Mouse (Mus musculus) ovary, adult 18-20 months (tissue): Measurements from ENCODE around the gene Zscan5b.
"Not testable (repeated sequence)": the region's sequence is repeated elsewhere in the genome, so short reads cannot be mapped to it uniquely, and the experiment has no call there.

Experiments
- DNase-seq: peaks from one replicate; pipeline ENCODE4 v3.0.0; 2022; ENCODE audit warnings: low spot score, mixed read lengths

The Zscan5b gene

GRCm38 (mm10) chr7:6221978-6222377 lies at the start of gene Zscan5b:
Gene Zscan5b, plus strand, starts transcription at chr7:6222278.
- DNase-seq = no peak

DNA sequence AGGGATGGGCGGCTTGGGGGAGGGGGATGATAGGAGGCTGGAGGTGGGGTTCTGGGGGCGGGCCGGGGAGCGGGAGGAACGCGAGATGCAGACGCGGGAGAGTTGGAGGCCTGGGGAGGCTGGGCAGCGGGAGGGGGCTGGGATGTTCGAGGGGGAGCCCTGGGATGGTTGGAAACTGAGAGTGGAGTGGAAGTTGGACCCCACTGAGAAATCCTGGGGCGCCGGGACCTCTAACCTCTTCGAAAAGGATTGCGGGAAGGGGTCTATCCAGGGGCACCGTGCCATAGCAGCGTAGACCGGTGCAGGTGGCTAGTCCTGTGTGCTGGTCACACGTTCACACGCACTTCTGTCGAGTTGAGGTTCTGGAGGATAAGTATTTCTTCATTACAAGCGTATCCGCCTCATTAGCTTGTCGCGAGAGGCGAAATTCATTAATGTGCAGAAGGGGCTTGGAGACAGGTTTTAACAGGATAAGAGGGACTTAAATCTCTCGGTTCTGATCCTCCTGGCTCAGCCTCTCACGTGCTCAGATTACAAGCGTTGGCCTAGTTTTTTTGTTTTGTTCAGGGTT lies 49.3 kb upstream of the Zscan5b start:
- peak; percentile 23 for DNase-seq

GRCm38 (mm10) chr7:6173872-6174271 lies 48.2 kb upstream of the Zscan5b start:
- DNase-seq = no peak

- not testable (repeated sequence) for DNase-seq
These were observed 47.6 kb upstream of the Zscan5b start for GRCm38 (mm10) chr7:6174365-6174987.

GRCm38 (mm10) chr7:6179013-6179412 lies 43.1 kb upstream of the Zscan5b start:
- DNase-seq = no peak

- DNase-seq = no peak
These were observed 39.2 kb upstream of the Zscan5b start for GRCm38 (mm10) chr7:6182882-6183281.

DNA sequence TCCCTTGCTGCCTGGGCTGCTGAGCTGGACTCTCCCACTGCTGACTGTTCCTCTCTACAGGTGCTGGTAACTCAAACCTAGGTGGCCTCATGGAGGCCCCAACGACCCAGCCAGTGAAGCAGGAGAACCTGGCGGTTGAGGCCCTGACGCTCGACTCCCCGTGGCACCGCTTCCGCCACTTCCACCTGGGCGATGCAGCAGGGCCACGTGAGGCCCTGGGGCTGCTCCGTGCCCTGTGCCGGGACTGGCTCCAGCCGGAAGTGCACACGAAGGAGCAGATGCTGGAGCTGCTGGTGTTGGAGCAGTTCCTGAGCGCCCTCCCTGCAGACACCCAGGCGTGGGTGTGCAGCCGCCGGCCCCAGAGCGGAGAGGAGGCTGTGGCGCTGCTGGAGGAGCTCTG lies 38.3 kb upstream of the Zscan5b start:
- DNase-seq = no peak

DNA sequence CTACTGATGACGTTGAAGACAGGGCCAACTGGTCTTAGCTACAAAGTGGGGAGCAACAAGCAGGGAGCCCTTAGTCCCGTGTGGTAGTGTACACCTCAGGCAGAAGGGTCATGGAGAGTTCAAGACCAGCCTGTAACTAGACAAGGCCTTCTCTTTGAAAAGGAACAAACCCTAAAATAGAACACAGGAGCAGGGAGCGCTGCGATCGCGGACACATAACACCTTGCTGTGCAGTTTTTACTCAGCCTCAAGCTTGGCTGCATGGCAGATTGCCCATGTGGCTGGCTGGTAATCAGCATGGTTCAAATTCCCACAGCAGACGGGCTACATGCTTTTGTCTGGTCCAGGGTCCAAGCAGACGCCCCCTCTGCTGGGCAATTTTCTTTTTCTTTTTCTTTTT lies 37.6 kb upstream of the Zscan5b start:
- no peak for DNase-seq

DNA sequence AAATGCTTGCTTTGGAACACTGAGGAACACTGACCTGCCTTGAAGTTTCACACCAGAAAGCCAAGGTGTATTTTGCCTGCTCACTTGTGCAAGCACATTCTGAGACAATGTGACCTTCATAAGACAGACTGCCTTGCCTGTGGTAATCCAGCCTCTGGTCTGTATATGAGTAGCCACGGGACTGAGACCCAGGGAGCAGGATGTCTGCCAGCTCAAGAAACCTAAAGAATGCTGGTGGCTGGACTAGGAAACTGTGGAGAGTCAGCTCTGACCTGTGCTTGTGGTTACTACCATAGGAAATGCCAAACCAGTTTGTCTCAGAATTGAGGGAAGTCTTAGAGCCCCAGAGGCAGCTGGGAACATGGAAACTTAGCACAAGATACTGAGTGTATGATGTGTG lies 36.7 kb upstream of the Zscan5b start:
- no peak for DNase-seq

DNA sequence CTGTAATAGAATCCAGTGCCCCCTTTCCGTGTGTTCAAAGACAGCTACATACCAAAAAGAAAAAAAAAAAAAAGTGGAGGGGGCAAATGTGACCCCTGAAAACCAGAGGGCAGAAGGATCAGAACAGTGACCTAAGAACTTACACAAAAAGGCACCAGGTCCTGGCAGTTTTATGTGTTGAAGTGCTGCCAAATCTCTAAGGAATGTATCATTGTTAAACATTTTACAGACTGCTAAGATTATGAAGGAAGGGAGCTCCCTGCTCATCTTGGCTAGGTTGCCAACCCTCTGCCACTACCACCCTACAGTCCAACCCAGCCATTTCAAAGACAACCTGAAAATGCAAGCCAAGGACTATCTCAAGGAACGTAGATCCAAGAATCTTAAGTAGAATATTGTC lies 35.9 kb upstream of the Zscan5b start:
- DNase-seq = no peak

GRCm38 (mm10) chr7:6186756-6187155 lies 35.3 kb upstream of the Zscan5b start:
- DNase-seq = no peak

DNA sequence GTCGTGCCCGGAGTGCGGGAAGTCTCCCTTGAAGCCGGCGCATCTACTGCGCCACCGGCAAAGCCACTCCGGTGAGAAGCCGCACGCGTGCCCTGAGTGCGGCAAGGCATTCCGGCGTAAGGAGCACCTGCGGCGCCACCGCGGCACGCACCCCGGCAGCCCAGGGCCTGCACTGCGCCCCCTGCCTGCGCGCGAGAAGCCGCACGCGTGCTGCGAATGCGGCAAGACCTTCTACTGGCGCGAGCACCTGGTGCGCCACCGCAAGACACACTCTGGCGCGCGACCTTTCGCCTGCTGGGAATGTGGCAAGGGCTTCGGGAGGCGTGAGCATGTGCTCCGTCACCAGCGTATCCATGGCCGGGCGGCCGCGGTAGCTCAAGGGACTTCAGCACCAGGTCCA lies 32.5 kb upstream of the Zscan5b start:
- DNase-seq = no peak

DNA sequence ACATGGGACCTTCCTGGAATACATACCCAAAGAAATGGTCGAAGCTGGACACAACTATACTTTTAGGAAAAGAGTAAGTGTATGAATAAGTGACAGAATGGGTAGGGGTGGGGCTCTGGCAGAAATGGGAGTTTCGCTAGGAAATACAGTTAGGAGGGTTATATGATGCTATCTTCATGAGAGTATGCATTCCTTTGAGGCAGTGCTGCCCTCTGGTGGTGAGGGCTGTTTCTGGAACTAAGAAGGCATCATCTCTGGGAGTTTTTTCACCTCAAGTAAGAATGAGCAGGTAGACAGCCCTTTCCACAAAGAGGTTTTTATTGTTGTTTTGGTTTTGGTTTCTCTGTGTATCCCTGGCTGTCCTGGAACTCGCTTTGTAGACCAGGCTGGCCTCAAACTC lies 30.7 kb upstream of the Zscan5b start:
- no peak for DNase-seq

DNA sequence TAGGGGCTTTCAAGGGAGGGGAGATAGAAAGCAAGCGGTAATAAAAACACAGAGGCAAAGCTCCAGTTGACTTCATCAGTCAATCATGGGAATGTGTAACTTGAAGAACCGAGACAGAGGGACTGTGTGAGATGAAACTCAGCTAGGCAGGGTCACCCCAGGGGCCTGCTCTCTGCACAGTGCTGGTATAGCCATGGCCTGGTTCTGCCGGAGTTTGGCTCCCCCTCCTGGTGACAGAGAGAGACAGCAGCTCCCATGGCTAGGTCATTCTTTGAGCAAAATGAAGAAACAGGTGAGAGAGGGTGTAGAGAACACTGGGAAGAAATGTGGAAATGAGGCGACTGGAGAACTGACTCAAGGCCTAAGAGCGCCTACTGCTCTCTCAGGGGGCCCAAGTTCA lies 27.9 kb upstream of the Zscan5b start:
- peak; percentile 13 for DNase-seq

DNA sequence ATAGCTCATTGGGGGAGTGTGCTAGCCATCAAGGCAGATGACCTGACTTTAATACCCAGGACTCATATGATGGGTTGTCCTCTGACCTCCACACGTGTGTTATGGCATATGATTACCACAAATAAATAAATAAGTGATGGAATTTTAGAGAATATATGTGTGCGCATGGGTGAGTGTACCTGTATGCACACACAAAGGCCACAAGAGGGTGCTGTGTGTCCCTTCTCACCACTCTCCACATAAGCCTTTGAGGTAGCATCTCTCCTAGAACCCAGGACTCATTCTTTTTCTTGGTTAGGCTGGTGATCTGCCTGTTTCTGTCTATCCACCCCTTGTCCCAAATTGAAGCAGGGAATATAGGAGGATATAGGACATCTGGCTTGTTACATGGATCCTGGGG lies 26.3 kb upstream of the Zscan5b start:
- DNase-seq = no peak

- no peak for DNase-seq
These were observed 25.3 kb upstream of the Zscan5b start, which contains the start of gene Galp for GRCm38 (mm10) chr7:6196790-6197189. Gene Galp, plus strand, starts transcription at chr7:6197090.

DNA sequence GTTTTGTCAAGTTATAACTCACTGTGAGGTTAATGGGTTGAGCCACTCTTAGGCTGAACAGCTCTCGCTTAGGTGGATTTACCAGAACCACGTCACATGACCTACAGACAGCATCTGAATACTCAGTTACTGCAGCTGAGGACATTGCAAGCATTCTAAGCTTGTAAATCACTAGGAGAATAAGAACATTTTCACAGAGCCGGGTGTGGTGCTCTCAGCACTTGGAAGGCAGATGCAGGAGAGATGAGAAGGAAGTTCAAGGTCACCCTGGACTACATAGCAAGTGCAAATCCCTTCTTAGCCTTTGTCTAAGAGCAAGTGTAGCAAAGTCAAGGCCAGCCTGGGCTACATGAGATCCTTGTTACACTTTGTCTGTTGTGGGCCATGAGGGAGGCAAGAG lies 17.9 kb upstream of the Zscan5b start:
- DNase-seq = no peak

DNA sequence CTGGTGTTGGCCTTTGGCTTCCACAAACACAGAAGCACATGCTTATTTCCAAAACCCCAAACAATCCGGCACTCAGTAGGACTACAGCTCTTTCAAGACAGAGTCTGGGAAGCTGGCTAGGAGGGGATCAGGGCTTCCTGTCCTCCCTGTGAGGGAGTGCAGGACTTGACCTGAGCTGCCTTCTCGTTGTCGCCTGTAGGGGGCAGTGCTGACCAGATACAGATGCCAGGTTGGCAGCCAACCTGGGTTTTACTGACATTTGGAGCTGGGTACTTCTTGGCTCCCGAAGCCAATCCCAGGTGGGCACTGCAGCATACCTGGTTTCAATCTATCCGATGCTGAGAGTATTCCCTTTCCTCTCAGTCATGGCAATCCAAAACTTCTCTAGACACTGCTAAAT lies 8.9 kb upstream of the Zscan5b start:
- DNase-seq = no peak

- not testable (repeated sequence) for DNase-seq
These were observed 7.4 kb upstream of the Zscan5b start for GRCm38 (mm10) chr7:6214691-6215090.

GRCm38 (mm10) chr7:6220147-6220546 lies 1.9 kb upstream of the Zscan5b start:
- DNase-seq = no peak

DNA sequence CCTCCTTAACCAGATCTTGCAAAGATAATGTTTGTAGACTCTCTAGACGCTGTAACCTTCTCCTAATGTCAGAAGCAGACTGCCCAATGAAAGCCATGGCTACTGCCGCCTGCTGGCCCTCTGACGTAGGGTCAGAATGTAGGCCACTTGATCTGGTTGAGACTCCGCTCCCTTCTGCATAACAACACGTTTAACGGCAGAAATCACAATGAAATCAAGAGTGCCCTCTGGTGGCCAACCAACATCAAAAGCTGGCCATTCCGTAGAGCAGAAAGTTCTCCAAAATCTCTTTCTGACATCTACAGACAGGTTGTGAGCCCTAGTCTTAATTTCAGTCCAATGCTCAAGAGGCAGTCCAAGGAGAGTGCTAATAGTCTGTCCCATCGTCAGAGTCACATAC lies 6.4 kb downstream of the Zscan5b start:
- DNase-seq = not testable (repeated sequence)

DNA sequence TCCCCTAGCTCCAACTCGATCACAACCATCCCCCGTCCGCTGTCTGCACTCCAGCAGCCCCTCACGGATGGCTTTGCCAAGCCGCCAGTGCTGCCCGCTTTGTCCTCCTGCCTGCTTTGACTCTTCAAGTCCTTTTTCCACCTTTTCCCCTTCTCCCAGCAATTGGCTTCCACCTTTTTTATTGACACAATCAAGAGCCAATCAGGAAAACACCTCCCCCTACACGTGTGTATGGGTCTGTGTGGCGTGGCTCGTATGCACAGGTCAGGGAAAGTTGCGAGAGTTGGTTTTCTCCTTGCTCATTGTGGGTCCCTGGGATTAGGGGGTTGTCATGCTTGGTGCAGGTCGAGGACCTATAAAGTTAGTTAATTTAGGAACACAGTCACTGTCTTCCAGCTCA lies 17.7 kb downstream of the Zscan5b start:
- DNase-seq = no peak

GRCm38 (mm10) chr7:6240841-6241425 lies 18.9 kb downstream of the Zscan5b start:
- not testable (repeated sequence) for DNase-seq
